Mouse (Mus musculus): Measurements from ENCODE around the gene Pald1.

Gene Pald1

DNA sequence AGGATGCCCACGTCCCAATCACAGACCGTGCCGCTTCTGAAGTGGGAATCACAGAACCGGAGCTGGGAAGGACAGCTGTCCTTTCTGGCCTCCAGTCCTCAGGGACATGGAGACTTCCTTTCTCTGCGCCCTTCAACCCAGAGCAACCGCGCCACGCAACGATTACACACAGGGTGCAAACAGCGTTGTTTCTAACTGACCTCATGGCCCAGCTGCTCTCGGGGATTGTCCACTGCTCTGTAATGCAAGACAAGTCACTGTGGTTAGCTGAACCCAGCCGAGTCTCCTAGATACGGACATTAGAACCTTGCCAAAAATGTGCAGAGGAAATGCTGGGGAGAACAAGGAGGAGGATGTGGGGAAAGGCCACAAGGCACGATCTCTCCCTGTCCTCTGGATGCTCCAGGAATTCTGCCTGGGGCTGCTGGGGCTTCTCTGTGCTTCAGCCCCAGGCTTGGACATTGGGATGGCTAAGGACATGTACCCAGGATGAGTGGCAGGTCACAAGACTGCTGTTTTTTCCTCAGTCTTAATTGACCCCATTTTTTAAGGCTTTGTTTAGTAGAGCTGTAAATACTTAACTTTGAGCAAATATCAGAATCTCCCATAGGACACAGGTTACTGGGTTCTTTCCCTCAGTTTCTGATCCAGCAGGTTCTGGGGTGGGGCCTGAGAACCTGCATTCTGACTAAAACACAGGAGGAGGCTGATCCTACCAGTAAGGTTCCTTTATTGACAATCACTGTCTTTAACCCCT is 105.2 kb downstream of the Pald1 start:
- peak; percentile 36 for DNase-seq (ENCODE audit: low spot score)

- DNase-seq (ENCODE audit: low spot score) = no peak
Observed at GRCm38 (mm10) chr10:61277051-61277450, 106.3 kb downstream of the Pald1 start.

- no peak for DNase-seq (ENCODE audit: low spot score)
Observed at GRCm38 (mm10) chr10:61275669-61276110, 107.6 kb downstream of the Pald1 start.

DNA sequence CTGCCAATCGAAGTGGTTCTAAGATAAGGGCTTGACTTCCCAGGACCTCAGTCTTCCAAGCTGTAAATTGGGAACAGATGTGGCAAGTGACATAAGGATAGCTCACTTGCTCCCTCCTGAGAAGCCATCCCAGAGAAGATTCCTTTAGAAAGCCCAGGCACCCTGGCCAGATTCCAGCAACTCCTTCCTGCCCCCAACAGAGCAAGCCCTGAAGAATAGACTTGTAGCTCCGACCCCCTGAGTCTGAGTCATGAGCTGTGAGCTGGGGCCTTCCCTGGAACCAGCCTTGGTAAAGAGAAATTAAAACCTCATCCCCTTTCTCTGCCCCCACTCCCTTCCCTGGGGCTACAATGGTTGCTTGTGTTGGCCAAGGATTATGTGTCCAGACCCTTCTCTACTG is 108.8 kb downstream of the Pald1 start:
- DNase-seq (ENCODE audit: low spot score) = no peak

GRCm38 (mm10) chr10:61273844-61274215 is 109.5 kb downstream of the Pald1 start:
- no peak for DNase-seq (ENCODE audit: low spot score)

- no peak for DNase-seq (ENCODE audit: low spot score)
Observed at GRCm38 (mm10) chr10:61273081-61273843, 110.1 kb downstream of the Pald1 start, which contains the start of gene Adamts14. Gene Adamts14 (minus strand): TSS chr10:61273438.

GRCm38 (mm10) chr10:61272631-61273030 is 110.7 kb downstream of the Pald1 start:
- no peak for DNase-seq (ENCODE audit: low spot score)

GRCm38 (mm10) chr10:61272089-61272626 is 111.2 kb downstream of the Pald1 start:
- DNase-seq (ENCODE audit: low spot score) = no peak
